Mouse (Mus musculus): ENCODE measurements around the gene Nabp2. TPM values are rescaled to one million over a fixed set of nuclear protein-coding genes. Genes with fewer than 3 reads are reported as not detected.

Gene Nabp2
- polyA plus RNA-seq, 1 experiment, result 83.6 TPM

DNA sequence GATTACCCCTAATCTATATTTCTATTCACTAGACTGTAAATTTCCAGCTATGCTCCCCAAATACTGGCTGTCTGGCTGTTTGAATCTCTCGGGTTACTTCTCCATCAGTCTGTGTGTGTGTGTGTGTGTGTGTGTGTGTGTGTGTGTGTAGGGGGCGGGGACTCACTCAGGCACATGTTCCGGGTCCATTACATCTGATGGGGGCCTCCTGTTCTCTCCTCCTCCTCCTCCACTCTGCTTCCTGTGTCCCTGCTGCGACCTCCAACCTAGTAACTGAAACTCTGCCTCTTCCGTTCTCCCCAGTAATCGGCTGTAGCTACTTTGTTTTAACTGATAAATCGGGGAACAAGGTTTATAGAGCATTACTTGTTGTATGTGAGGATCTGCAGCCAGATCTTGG, 13.3 kb upstream of the Nabp2 start:
- DNase-seq, result no peak
- no peak for TF ChIP-seq CTCF (IDR thresholded peaks at IDR 0.05; ENCODE audit: borderline replicate concordance, insufficient read depth, low read depth, low read length)
- no peak for TF ChIP-seq POLR2A (IDR thresholded peaks at IDR 0.05; ENCODE audit: borderline replicate concordance, insufficient read depth, low read length)
- H3K27me3 ChIP-seq (ENCODE audit: control insufficient read depth, insufficient read depth, low read length), result no peaks in the 10 kb centered on the region
- peaks cover 4% of the 10 kb centered on the region; the same call in 1 of the 2 replicates for H3K4me1 ChIP-seq (ENCODE audit: control insufficient read depth, insufficient read depth, low read length)
- H3K4me3 ChIP-seq (replicated peaks; ENCODE audit: insufficient read depth, low read depth, low read length), result no peak overlapping the region
- WGBS, result 75% methylated on average over 7 of the region's 7 CpGs
- no peak overlapping the region for H3K27ac ChIP-seq (ENCODE audit: insufficient read depth, low read length)

DNA sequence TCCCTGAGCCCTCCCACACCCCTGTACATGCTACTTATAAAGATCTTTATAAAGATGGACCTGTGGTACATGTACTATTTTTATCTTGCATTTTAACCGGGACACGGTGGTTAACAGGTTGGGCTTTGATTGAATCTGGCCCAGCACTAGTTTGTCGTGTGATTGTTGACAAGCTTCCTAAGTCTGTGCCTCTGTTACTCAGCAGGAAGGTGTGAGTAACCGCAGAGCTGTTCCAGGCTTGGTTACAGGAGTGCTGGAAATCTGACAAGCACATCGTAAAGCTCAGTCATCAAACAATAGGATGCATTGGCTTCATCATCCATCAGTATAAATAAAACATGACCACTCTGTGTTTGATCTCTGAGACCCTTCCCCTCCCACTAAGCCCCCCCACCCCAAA, 11.1 kb upstream of the Nabp2 start:
- peaks cover 4% of the 10 kb centered on the region; the same call in 1 of the 2 replicates for H3K4me1 ChIP-seq (ENCODE audit: control insufficient read depth, insufficient read depth, low read length)
- 7% methylated on average over 5 of the region's 5 CpGs for WGBS
- DNase-seq, result peak in 1 of 2 experiments; percentile 78

DNA sequence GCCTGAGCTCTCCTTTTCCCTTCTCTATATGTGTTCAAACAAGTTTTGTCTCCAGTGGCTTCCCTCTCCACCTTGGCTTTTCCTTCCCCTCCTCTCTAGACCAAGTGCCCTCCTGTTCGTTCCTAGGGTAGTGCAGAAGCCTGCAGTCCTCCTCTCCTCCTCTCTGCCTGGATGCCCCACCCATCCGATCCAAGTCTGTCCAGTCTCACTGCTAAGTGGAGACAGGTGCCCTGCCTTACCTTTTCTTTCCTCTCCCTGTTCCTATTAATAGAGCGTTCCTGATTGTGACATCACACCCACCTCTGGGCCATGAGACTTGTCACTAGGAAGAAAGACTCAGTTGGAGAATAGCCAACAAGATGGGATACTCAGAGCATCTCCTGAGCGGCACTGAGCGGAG, 3.6 kb upstream of the Nabp2 start:
- TF ChIP-seq CTCF (IDR thresholded peaks at IDR 0.05; ENCODE audit: borderline replicate concordance, insufficient read depth, low read depth, low read length), result no peak
- TF ChIP-seq POLR2A (IDR thresholded peaks at IDR 0.05; ENCODE audit: borderline replicate concordance, insufficient read depth, low read length), result no peak
- DNase-seq, result no peak
- Histone ChIP-seq H3K4me3 (replicated peaks; ENCODE audit: insufficient read depth, low read depth, low read length) (no peak overlapping the region), H3K27ac (ENCODE audit: insufficient read depth, low read length) (no peak overlapping the region), H3K27me3 (ENCODE audit: control insufficient read depth, insufficient read depth, low read length) (no peaks in the 10 kb centered on the region), H3K4me1 (ENCODE audit: control insufficient read depth, insufficient read depth, low read length) (peaks cover 3% of the 10 kb centered on the region)
- WGBS, result 45% methylated on average over 5 of the region's 5 CpGs

More for the DNA sequence above, 11.1 kb upstream of the Nabp2 start:
- no peak overlapping the region; the same call in 1 of the 2 replicates for H3K27ac ChIP-seq (ENCODE audit: insufficient read depth, low read length)
- no peak overlapping the region for H3K4me3 ChIP-seq (replicated peaks; ENCODE audit: insufficient read depth, low read depth, low read length)
- TF ChIP-seq CTCF (IDR thresholded peaks at IDR 0.05; ENCODE audit: borderline replicate concordance, insufficient read depth, low read depth, low read length), result no peak
- H3K27me3 ChIP-seq (ENCODE audit: control insufficient read depth, insufficient read depth, low read length), result no peaks in the 10 kb centered on the region

GRCm38 (mm10) chr10:128413076-128413475, 1.8 kb upstream of the Nabp2 start:
- Histone ChIP-seq H3K4me3 (replicated peaks; ENCODE audit: insufficient read depth, low read depth, low read length) (peak overlapping the region; percentile 50), H3K4me1 (ENCODE audit: control insufficient read depth, insufficient read depth, low read length) (peaks cover 9% of the 10 kb centered on the region), H3K27ac (ENCODE audit: insufficient read depth, low read length) (peak overlapping the region; percentile 58; the same call in 1 of the 2 replicates), H3K27me3 (ENCODE audit: control insufficient read depth, insufficient read depth, low read length) (no peaks in the 10 kb centered on the region)
- 5% methylated on average over 1 of the region's 1 CpGs for WGBS
- peak in 1 of 2 experiments; percentile 62 for DNase-seq
- TF ChIP-seq CTCF (IDR thresholded peaks at IDR 0.05; ENCODE audit: borderline replicate concordance, insufficient read depth, low read depth, low read length) (no peak), POLR2A (IDR thresholded peaks at IDR 0.05; ENCODE audit: borderline replicate concordance, insufficient read depth, low read length) (no peak)

DNA sequence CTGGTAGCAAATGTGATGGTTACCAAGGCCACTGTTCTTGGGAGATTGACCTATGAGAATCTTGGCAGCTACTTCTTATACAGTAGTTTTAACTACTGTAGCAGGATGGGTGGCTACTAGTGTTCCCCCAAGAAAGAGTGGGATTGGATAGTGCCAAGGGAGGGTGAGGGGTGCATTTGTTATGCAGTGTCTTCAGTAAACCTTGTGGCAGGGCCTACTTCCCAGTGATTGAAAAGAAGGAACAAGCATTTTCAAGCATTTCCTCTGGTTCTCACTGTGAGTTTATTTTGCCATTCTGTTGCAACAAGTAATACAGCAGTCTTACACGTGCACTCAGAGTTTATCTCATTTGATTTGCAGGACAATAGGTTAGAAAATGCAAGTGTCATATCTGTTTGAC, 1.3 kb upstream of the Nabp2 start:
- peaks cover 10% of the 10 kb centered on the region for H3K4me1 ChIP-seq (ENCODE audit: control insufficient read depth, insufficient read depth, low read length)
- no peaks in the 10 kb centered on the region for H3K27me3 ChIP-seq (ENCODE audit: control insufficient read depth, insufficient read depth, low read length)
- 0% methylated on average over 1 of the region's 1 CpGs for WGBS
- H3K4me3 ChIP-seq (replicated peaks; ENCODE audit: insufficient read depth, low read depth, low read length), result peak overlapping the region; percentile 81
- no peak for TF ChIP-seq POLR2A (IDR thresholded peaks at IDR 0.05; ENCODE audit: borderline replicate concordance, insufficient read depth, low read length)
- DNase-seq, result no peak
- no peak overlapping the region for H3K27ac ChIP-seq (ENCODE audit: insufficient read depth, low read length)

- TF ChIP-seq POLR2A (IDR thresholded peaks at IDR 0.05; ENCODE audit: borderline replicate concordance, insufficient read depth, low read length), result no peak
- no peak for TF ChIP-seq CTCF (IDR thresholded peaks at IDR 0.05; ENCODE audit: borderline replicate concordance, insufficient read depth, low read depth, low read length)
- Histone ChIP-seq H3K27me3 (ENCODE audit: control insufficient read depth, insufficient read depth, low read length) (no peaks in the 10 kb centered on the region), H3K27ac (ENCODE audit: insufficient read depth, low read length) (peak overlapping the region; percentile 49), H3K4me3 (replicated peaks; ENCODE audit: insufficient read depth, low read depth, low read length) (peak overlapping the region; percentile 81), H3K4me1 (ENCODE audit: control insufficient read depth, insufficient read depth, low read length) (peaks cover 10% of the 10 kb centered on the region)
- WGBS, result under 1% methylated on average over 14 of the region's 14 CpGs
- peak in 1 of 2 experiments; percentile 54 for DNase-seq
Measured at GRCm38 (mm10) chr10:128412055-128412381, 726 bp upstream of the Nabp2 start.

DNA sequence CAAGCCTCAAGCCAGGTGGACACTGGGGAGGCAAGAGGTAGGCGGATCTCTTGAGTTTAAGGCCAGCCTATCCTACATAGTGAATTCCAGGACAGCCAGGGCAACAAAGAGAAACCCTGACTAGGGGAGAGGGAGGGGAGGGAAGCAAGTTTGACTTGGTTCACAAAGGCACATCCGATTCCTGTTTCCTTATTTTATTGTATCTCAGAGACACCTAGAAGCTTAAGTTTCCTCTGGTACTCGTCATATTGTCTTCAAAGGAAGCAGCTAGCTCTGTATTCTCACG, 789 bp downstream of the Nabp2 start:
- WGBS, result 20% methylated on average over 4 of the region's 4 CpGs
- Histone ChIP-seq H3K4me1 (ENCODE audit: control insufficient read depth, insufficient read depth, low read length) (peaks cover 10% of the 10 kb centered on the region), H3K27ac (ENCODE audit: insufficient read depth, low read length) (no peak overlapping the region), H3K4me3 (replicated peaks; ENCODE audit: insufficient read depth, low read depth, low read length) (peak overlapping the region; percentile 81), H3K27me3 (ENCODE audit: control insufficient read depth, insufficient read depth, low read length) (no peaks in the 10 kb centered on the region)
- no peak for DNase-seq
- no peak for TF ChIP-seq CTCF (IDR thresholded peaks at IDR 0.05; ENCODE audit: borderline replicate concordance, insufficient read depth, low read depth, low read length)

- 4% methylated on average over 36 of the region's 36 CpGs for WGBS
Measured at GRCm38 (mm10) chr10:128409692-128410559, 1.4 kb downstream of the Nabp2 start.

More at GRCm38 (mm10) chr10:128409692-128410559, 1.4 kb downstream of the Nabp2 start:
- no peaks in the 10 kb centered on the region for H3K27me3 ChIP-seq (ENCODE audit: control insufficient read depth, insufficient read depth, low read length)
- H3K27ac ChIP-seq (ENCODE audit: insufficient read depth, low read length), result no peak overlapping the region
- peaks cover 10% of the 10 kb centered on the region for H3K4me1 ChIP-seq (ENCODE audit: control insufficient read depth, insufficient read depth, low read length)
- peak; percentile 97 to 98 for DNase-seq
- TF ChIP-seq CTCF (IDR thresholded peaks at IDR 0.05; ENCODE audit: borderline replicate concordance, insufficient read depth, low read depth, low read length) (peak; percentile 57), POLR2A (IDR thresholded peaks at IDR 0.05; ENCODE audit: borderline replicate concordance, insufficient read depth, low read length) (peak; percentile 53; the same call in 1 of the 2 replicates)
- H3K4me3 ChIP-seq (replicated peaks; ENCODE audit: insufficient read depth, low read depth, low read length), result peak overlapping the region; percentile 81
